Mouse (Mus musculus) v-Abl transformed pro-B cells (cell line): ENCODE results near the gene Rab29.
"Not testable (repeated sequence)": the region's sequence is repeated elsewhere in the genome, so short reads cannot be mapped to it uniquely, and the experiment has no call there.

ENCODE experiments used
- in situ Hi-C, 2 experiments: fragments of 400-800 bp; cut with MboI; formaldehyde crosslinking; loops; one replicate each; pipeline ENCODE4 v1.15.1; 2025; ENCODE audit not compliant: unreplicated experiment in 2 of 2

The Rab29 gene

GRCm38 (mm10) chr1:131846255-131846654 is 20.8 kb upstream of the Rab29 start:
- in situ Hi-C loops, result no loop called here

- in situ Hi-C loops, result no loop called here
Measured at GRCm38 (mm10) chr1:131861811-131862210, 5.2 kb upstream of the Rab29 start.

- in situ Hi-C loops, result loop anchor here in 1 of 2 experiments (5.0 kb wide), 1 partner anchor 33 kb away; no protein-coding TSS in a partner anchor
Measured at GRCm38 (mm10) chr1:131865596-131865995, 1.4 kb upstream of the Rab29 start.

DNA sequence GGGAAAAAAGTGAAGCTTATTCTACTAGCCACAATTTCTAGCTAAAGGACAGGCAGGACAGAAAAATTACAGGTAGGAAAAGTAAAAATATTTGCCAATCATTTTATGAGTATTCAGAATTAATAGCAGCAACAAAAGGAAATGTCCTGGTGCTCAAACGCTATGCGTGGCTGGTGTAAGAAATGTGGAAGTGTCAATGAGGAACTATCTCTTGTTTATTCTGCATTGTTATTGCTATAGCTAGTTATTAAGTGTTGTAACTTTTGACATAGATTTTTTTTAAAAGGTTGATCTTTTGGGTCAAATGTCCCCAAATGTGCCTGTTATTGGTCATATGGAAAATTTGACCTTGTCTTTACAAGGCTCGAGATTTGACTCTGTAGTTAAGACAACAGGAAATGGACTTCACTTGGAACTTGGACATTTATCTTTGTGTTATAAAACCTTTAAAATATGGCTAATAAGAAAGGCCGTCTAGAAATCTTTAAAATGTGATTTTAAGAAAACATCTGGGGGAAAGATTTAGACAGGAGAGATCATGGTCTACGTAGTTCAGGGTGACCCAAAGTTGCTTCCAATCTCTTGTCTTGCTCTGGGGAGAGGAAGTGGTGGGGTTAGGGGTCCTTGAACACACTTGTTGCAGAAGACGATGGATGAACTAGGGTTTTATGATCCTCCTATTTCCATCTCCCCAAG is 572 bp upstream of the Rab29 start:
- in situ Hi-C loops, result loop anchor here in 1 of 2 experiments (5.0 kb wide), 1 partner anchor 34 kb away; no protein-coding TSS in a partner anchor

- in situ Hi-C loops, result loop anchor here in 1 of 2 experiments (5.0 kb wide), 1 partner anchor 36 kb away; no protein-coding TSS in a partner anchor
Measured at GRCm38 (mm10) chr1:131867946-131868290, 894 bp downstream of the Rab29 start.

- in situ Hi-C loops, result loop anchor here in 1 of 2 experiments (5.0 kb wide), 1 partner anchor 37 kb away; no protein-coding TSS in a partner anchor
Measured at GRCm38 (mm10) chr1:131869561-131869960, 2.5 kb downstream of the Rab29 start.

DNA sequence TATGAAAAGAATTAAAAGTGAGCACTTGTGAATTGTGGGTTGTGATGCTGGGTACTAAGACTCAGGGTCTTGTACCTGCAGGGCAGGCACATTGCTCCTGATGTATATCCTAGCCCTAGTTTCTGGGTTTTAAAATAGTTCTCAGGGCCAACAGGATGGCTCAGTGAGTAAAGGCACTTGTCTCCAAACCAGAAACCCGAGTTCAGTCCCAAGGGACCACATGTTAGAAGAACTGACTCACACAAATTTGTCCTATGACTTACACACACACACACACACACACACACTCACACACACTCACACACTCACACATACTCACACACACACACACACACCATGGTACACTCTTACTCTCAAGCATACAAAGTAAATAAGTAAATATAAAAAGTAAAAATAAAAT is 5.8 kb downstream of the Rab29 start:
- in situ Hi-C loops, result no loop called here

DNA sequence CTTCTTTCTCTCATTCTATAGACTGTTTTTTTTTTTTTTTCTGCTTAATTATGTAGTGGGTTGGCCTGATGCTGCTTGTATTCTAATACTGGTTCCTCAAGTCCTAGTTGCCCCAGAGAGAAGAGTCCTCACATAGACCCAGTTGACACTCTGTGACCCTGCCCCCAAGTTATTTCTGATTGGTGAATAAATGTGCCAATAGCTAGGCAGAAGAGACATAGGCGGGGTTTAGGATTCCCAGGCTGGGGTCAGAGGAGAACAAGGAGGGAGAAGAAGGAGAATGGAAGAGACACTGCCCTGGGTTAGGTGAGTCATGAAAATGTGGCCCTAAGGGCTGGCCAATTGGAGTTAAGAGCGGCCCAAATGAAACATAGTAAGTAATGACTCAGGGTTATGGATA is 12.8 kb downstream of the Rab29 start:
- in situ Hi-C loops, result loop anchor here (5.0 kb wide), 3 partner anchors 68 to 173 kb away; no protein-coding TSS in a partner anchor

DNA sequence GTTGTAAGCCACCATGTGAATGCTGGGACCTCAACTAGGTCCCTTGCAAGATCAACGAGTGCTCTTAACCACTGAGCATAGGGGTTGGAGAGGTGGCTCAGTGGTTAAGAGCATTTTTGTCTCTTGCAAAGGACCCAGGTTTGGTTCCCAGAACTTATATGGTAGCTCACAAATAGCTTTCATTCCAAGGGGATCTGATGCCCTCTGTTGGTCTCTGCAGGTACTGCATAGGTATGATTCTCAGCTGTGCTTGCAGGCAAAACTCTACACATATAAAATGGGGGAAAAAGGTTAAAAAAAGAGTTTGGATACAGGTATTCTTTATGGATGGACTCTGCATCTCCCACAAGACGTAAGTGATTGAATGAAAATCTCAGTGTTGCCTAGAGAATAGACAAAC is 15.8 kb downstream of the Rab29 start:
- in situ Hi-C loops, result loop anchor here (5.0 kb wide), 3 partner anchors 70 to 175 kb away; no protein-coding TSS in a partner anchor

- in situ Hi-C loops, result no loop called here
Measured at GRCm38 (mm10) chr1:131886173-131886572, 19.1 kb downstream of the Rab29 start.

DNA sequence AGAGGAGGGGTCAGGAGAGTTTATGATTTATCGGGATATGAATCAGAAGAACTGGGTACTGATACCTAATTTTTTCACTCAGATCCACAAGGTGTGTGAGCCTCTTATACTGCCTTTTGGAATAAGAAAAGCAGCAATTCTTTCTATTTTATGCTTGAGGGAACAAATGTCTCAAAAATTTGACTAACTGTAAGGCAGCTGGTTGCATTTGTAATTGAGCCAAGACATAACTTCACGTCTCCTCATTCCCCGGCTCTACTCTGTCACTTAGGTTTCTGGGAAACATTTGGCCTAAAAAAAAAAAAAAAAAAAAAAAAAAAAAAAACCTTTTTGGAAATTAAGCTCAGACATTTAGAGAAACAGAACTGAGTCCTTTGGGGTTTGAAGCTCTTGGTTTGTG is 19.6 kb downstream of the Rab29 start:
- in situ Hi-C loops, result no loop called here

- in situ Hi-C loops, result no loop called here
Measured at GRCm38 (mm10) chr1:131890043-131890658, 23.1 kb downstream of the Rab29 start.

GRCm38 (mm10) chr1:131891436-131891835 is 24.4 kb downstream of the Rab29 start:
- in situ Hi-C loops, result no loop called here

DNA sequence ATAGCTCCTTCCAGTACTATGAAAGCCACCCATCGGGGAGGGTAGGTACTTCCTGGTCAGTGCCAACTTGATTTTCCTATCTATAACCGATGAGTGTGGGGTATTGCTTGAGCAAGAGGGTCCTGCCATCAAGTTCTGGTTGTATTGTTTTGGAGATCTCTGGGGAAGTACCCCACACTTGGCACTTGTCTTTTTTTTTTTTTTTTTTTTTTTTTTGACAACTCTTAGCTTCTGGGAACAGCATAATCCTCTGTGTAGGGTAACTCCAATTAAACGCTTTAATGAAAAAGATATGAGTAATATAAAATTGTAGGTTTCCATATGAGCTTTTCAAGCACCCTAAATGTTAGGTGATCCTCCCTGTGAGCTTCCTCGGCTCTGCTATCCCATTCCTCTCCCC is 35.7 kb downstream of the Rab29 start:
- in situ Hi-C loops, result loop anchor here in 1 of 2 experiments (5.0 kb wide), 1 partner anchor 215 kb away; no protein-coding TSS in a partner anchor

DNA sequence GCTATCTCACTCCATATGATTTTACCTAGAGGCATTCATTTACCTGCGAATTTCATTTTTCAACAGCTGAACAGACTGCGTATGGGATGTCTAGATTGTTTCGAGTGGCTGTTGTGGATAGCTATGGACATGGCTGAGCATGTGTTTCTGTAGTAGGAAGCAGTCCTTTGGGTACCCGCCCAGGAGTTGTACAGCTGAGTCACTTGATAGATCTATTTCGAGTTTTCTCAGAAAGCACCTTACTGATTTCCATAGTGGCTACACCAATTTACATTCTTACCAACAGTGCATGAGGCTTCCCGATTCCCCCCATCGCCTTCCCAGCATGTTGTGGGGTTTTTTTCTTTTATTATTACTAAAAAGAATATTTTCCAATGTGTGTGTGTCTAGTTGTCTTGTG is 36.2 kb downstream of the Rab29 start:
- in situ Hi-C loops, result loop anchor here in 1 of 2 experiments (5.0 kb wide), 1 partner anchor 214 kb away; no protein-coding TSS in a partner anchor

DNA sequence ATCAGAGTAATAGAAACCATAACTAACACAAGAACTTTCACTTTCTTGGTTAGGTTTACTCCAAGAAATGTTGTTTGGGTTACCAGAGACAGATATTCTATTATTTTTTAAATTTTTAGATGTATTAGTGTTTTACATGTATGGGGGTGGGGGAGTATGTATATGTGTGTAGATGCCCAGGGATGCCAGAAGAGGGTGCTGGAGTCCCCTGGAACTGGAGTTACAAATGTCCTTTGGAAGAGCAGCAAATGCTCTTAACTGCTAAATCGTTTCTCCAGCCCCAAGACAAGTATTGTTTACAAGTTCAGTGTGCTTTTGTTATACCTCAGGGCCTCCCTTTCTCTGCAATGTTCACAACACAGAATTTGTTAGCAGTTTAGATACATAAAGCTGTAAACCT is 38.5 kb downstream of the Rab29 start:
- in situ Hi-C loops, result no loop called here

- in situ Hi-C loops, result no loop called here
Measured at GRCm38 (mm10) chr1:131908456-131908855, 41.4 kb downstream of the Rab29 start.

DNA sequence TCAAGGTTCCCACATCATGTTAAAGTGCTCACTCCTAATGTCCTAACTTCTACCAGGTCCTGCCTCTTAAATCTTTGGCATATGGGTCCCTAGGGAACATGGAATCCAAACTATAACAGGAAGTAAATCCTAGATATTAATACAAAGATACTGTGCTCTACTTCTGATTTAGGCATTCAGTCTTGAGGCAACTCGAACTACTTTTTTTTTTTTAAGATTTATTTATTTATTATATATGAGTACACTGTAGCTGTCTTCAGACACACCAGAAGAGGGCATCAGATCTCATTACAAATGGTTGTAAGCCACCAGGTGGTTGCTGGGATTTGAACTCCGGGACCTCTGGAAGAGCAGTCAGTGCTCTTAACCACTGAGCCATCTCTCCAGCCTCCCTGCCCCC is 42.2 kb downstream of the Rab29 start:
- in situ Hi-C loops, result not testable (repeated sequence)

DNA sequence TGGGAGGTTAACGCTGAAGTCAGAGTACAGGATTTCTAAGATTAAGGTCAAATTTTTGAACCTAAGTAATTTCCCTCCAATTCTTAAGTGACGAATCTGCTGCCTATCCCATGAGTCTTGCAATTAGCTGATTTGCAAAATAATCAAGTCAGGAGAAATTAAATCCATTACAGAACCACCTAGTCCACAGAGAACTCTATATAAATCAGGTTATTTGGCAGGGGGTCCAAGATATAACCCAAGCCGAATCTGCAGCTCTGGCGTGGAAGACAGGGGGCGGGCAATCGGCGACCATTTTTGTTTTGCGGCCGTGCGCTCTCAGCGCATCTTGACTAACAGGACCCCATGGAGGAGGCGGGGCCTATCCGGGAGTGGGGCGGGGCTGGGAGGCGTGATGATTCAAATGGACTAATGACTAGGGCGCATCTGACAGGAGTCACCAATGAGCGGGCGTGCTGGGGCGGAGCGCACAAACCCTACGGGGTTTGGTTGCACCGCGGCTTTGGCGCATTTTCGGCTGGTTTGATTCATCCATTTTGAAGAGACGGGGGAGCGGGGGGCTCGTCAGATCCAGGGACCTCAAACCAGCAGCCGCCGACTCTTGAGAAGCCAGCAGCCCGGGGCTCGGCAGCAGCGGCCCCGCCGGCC is 43.1 kb downstream of the Rab29 start, which contains the start of gene Nucks1:
Nucks1 (plus strand) TSS at position 534 of the 648 bp plus-strand sequence.
- in situ Hi-C loops, result no loop called here

GRCm38 (mm10) chr1:131910674-131911558 is 43.9 kb downstream of the Rab29 start:
- in situ Hi-C loops, result no loop called here
